Comparison of ENCODE assay signal across 19 mouse cellular contexts in genomic region chr10:126165215-126165614, GRCm38 (mm10).
A peak's percentile ranks its signal among the peaks of the same experiment; 100 is the strongest.
DNase-seq lines count a peak whose midpoint lies in the region; ATAC-seq and TF ChIP-seq lines count a peak whose summit lies in the region.
"Had no signal": no experiment of that assay in that cellular context is flagged by ENCODE, and none has a peak within 500 bp of the region (broad histone marks: within the 10 kb centered on the region; RNA-seq: fewer than 3 reads in every experiment).

No protein-coding gene starts in this region.

- no peaks in the 10 kb centered on the region for H3K36me3 ChIP-seq in intestine, embryonic 15.5 days
- H3K36me3 ChIP-seq in intestine, postnatal 0 days (ENCODE audit: control insufficient read depth, insufficient read depth): no peaks in the 10 kb centered on the region
- H3K36me3 ChIP-seq in intestine, embryonic 16.5 days (ENCODE audit: control insufficient read depth, insufficient read depth, low read length): no peaks in the 10 kb centered on the region
- H3K36me3 ChIP-seq: G1E had no signal

- H3K9ac ChIP-seq in intestine, embryonic 15.5 days: no peak overlapping the region
- H3K9ac ChIP-seq in intestine, postnatal 0 days (ENCODE audit: low read depth, low read length): no peak overlapping the region
- H3K9ac ChIP-seq in intestine, embryonic 16.5 days (ENCODE audit: low read depth, low read length): no peak overlapping the region

- H3K27ac ChIP-seq in intestine, embryonic 15.5 days: no peak overlapping the region
- no peak overlapping the region for H3K27ac ChIP-seq in intestine, postnatal 0 days (ENCODE audit: low read depth, low read length)
- no peak overlapping the region for H3K27ac ChIP-seq in intestine, embryonic 16.5 days (ENCODE audit: low read length)

- no peak overlapping the region for H3K4me2 ChIP-seq in intestine, embryonic 15.5 days (replicated peaks)
- no peak overlapping the region for H3K4me2 ChIP-seq in intestine, postnatal 0 days (replicated peaks; ENCODE audit: low read depth)
- H3K4me2 ChIP-seq in intestine, embryonic 16.5 days (ENCODE audit: low read depth, low read length): no peak overlapping the region

- WGBS in intestine, embryonic 15.5 days: 64% methylated on average over 5 of the region's 5 CpGs
- 36% methylated on average over 5 of the region's 5 CpGs for WGBS in intestine, postnatal 0 days
- WGBS in intestine, embryonic 16.5 days: 59% methylated on average over 5 of the region's 5 CpGs

- no peaks in the 10 kb centered on the region for H3K4me1 ChIP-seq in intestine, embryonic 15.5 days (replicated peaks)
- no peaks in the 10 kb centered on the region for H3K4me1 ChIP-seq in intestine, postnatal 0 days (replicated peaks; ENCODE audit: control insufficient read depth, insufficient read depth, low read length)
- peaks cover 5% of the 10 kb centered on the region; the same call in 1 of the 2 replicates for H3K4me1 ChIP-seq in intestine, embryonic 16.5 days (ENCODE audit: control insufficient read depth, insufficient read depth, low read length)

- H3K27me3 ChIP-seq in intestine, embryonic 15.5 days (replicated peaks): no peaks in the 10 kb centered on the region
- H3K27me3 ChIP-seq in intestine, postnatal 0 days (replicated peaks; ENCODE audit: control insufficient read depth, insufficient read depth, low read length): no peaks in the 10 kb centered on the region
- H3K27me3 ChIP-seq in intestine, embryonic 16.5 days (replicated peaks; ENCODE audit: control insufficient read depth, insufficient read depth, low read length): no peaks in the 10 kb centered on the region
- H3K27me3 ChIP-seq: CH12.LX had no signal

- H3K4me3 ChIP-seq in intestine, embryonic 15.5 days (replicated peaks): no peak overlapping the region
- H3K4me3 ChIP-seq in intestine, postnatal 0 days (ENCODE audit: low read depth, low read length): no peak overlapping the region
- no peak overlapping the region for H3K4me3 ChIP-seq in intestine, embryonic 16.5 days (ENCODE audit: low read length)

- ATAC-seq in intestine, embryonic 15.5 days: peak; percentile 67
- ATAC-seq in intestine, postnatal 0 days: no peak
- peak; percentile 68 for ATAC-seq in intestine, embryonic 16.5 days
- ATAC-seq: activated CD4-positive, CD25-positive, alpha-beta regulatory T cell, adult 4 months; CD4-positive, CD25-positive, alpha-beta regulatory T cell, adult 4 months; Patski had no signal

- DNase-seq in adrenal gland, postnatal 36 days: no peak
- DNase-seq: adrenal gland, adult 2 months; adrenal gland, adult 8-10 months; adrenal gland, postnatal 10 days; adrenal gland, postnatal 14 days; adrenal gland, postnatal 25 days; B cell, adult 2 months; cerebellum, adult 11 months; cerebellum, adult 11-12 months; cerebellum, adult 18-20 months; cerebellum, adult 2 months had no signal

- no peaks in the 10 kb centered on the region for H3K9me3 ChIP-seq in intestine, embryonic 15.5 days
- H3K9me3 ChIP-seq in intestine, postnatal 0 days (ENCODE audit: control insufficient read depth): no peaks in the 10 kb centered on the region
- H3K9me3 ChIP-seq in intestine, embryonic 16.5 days (ENCODE audit: control insufficient read depth, low read length): no peaks in the 10 kb centered on the region

- no peak for TF ChIP-seq CTCF in intestine, postnatal 0 days (IDR thresholded peaks at IDR 0.05; ENCODE audit: low read depth)
